Mouse (Mus musculus) heart, postnatal 0 days (tissue): ENCODE results near the gene Olig3. TPM values are rescaled to one million over a fixed set of nuclear protein-coding genes. Genes with fewer than 3 reads are reported as not detected.
A peak's percentile ranks its signal among the peaks of the same experiment; 100 is the strongest.

ENCODE experiments used
- ATAC-seq: fragments of 200-750 bp; cut with Nextera tagmentation; 2 replicates; pipeline ENCODE4 v1.8.0; 2017; ENCODE audit warnings: low read depth, moderate number of reproducible peaks, moderate library complexity; ENCODE audit not compliant: insufficient read depth
- DNase-seq: peaks from one replicate; pipeline ENCODE4 v3.0.0-alpha.2; 2016; ENCODE audit warnings: low spot score
- H3K27ac ChIP-seq: fragments of 300-500 bp; sonication (generic); 2 replicates; pipeline ENCODE4 v1.5.1; 2014; ENCODE audit warnings: low read depth, mild to moderate bottlenecking
- H3K27me3 ChIP-seq: fragments of 300-500 bp; sonication (generic); 2 replicates; pipeline ENCODE4 v1.6.1; 2014; ENCODE audit warnings: low read length, mixed read lengths; ENCODE audit not compliant: control insufficient read depth, insufficient read depth
- H3K36me3 ChIP-seq: fragments of 300-500 bp; sonication (generic); replicated peaks from 2 replicates; pipeline ENCODE4 v1.6.1; 2014; ENCODE audit warnings: low read length, mixed read lengths; ENCODE audit not compliant: control insufficient read depth, insufficient read depth
- H3K4me1 ChIP-seq: fragments of 300-500 bp; sonication (generic); 2 replicates; pipeline ENCODE4 v1.6.1; 2014; ENCODE audit warnings: antibody characterized with exemption; ENCODE audit not compliant: control insufficient read depth, insufficient read depth
- H3K4me2 ChIP-seq: fragments of 300-500 bp; sonication (generic); 2 replicates; pipeline ENCODE4 v1.6.1; 2014; ENCODE audit warnings: low read depth, mild to moderate bottlenecking, low read length, moderate library complexity
- H3K4me3 ChIP-seq: fragments of 300-500 bp; sonication (generic); 2 replicates; pipeline ENCODE4 v1.5.1; 2014; ENCODE audit warnings: low read depth, low read length
- H3K9ac ChIP-seq: fragments of 300-500 bp; sonication (generic); replicated peaks from 2 replicates; pipeline ENCODE4 v1.6.1; 2014; ENCODE audit warnings: low read depth, low read length, mixed read lengths
- H3K9me3 ChIP-seq: fragments of 300-500 bp; sonication (generic); replicated peaks from 2 replicates; pipeline ENCODE4 v1.6.1; 2016; ENCODE audit warnings: low read length; ENCODE audit not compliant: control insufficient read depth
- CTCF ChIP-seq: IDR thresholded peaks from 2 replicates; pipeline ENCODE4 v1.5.1; 2016; ENCODE audit warnings: antibody characterized with exemption, control low read depth, low read depth
- EP300 ChIP-seq: IDR thresholded peaks from 2 replicates; pipeline ENCODE4 v1.6.1; 2016; ENCODE audit warnings: antibody characterized with exemption, low read depth
- WGBS: fragments of 180-500 bp; shearing (Covaris S2); extraction: QIAGEN DNeasy Blood & Tissue Kit; methylation state at CpG from one replicate; pipeline ENCODE4 v1.1.7; 2014; 5-methylcytosine and 5-hydroxymethylcytosine counted together
- polyA plus RNA-seq: library from polyadenylated mRNA; unstranded; fragments of >200 nt; fragmentation: Nextera tagmentation; extraction: Ambion mirVana; gene quantifications from 2 replicates; pipeline ENCODE4 v1.2.1, GENCODE M21; 2015
- total RNA-seq: library from RNA; depleted of rRNA; stranded (reverse); fragments of >200 nt; gene quantifications from 2 replicates; pipeline ENCODE4 v1.2.3, GENCODE M21; 2014; ENCODE audit warnings: low replicate concordance

Gene Olig3
- total and polyA plus RNA-seq, 2 experiments from 2014 or later = not detected

DNA sequence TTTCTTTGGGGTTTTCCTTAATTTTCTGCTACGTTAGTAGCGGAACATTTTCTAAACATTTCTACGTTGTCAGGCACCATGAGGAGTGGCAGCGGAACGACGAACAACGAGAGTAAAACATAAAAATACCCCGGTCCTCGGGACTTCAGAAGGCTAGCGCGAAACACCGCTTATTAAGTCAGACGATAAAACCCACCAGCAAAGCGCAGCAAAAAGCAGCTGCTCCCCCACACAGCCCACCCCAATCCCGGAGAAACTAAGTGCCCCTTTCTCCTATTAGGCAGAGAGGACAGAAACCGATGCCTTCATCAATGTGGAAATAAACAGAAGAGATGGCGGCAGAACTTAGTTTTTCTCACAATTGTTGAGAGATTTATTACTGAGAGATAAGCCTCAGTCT is 6.5 kb downstream of the Olig3 start:
- Histone ChIP-seq H3K36me3 (no peaks in the 10 kb centered on the region), H3K9ac (no peak overlapping the region), H3K27me3 (peaks cover 62% of the 10 kb centered on the region), H3K27ac (no peak overlapping the region), H3K4me2 (peak overlapping the region; percentile 46), H3K4me3 (peak overlapping the region; percentile 29), H3K4me1 (no peaks in the 10 kb centered on the region), H3K9me3 (no peaks in the 10 kb centered on the region)
- no peak for ATAC-seq
- DNase-seq = no peak
- no peak for TF ChIP-seq EP300
- no peak for TF ChIP-seq CTCF
- 4% methylated on average over 17 of the region's 17 CpGs for WGBS

DNA sequence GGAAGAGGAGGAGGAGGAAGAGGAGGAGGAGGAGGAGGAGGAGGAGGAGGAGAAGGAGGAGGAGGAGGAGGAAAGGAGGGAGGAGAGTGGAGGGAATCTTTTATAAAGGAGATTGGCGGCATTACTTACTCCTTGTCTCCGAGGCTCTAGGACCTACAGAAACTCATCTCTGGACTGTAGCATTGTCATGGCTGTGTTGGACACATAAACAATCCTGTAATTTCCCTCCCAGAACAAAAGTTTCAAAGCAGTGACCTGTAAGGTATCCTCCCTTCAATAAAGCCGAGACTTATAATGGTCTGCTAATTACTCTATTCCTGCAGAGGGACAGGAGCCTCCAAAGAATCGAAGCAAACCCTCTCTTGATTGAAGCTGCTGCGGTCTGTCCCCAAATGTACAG is 7.0 kb downstream of the Olig3 start:
- Histone ChIP-seq H3K36me3 (no peaks in the 10 kb centered on the region), H3K9me3 (no peaks in the 10 kb centered on the region), H3K27me3 (peaks cover 57% of the 10 kb centered on the region), H3K9ac (no peak overlapping the region), H3K4me3 (no peak overlapping the region), H3K27ac (no peak overlapping the region), H3K4me2 (no peak overlapping the region), H3K4me1 (no peaks in the 10 kb centered on the region)
- ATAC-seq (no peak), DNase-seq (no peak)
- 18% methylated on average over 5 of the region's 5 CpGs for WGBS
- TF ChIP-seq EP300 (no peak), CTCF (no peak)

DNA sequence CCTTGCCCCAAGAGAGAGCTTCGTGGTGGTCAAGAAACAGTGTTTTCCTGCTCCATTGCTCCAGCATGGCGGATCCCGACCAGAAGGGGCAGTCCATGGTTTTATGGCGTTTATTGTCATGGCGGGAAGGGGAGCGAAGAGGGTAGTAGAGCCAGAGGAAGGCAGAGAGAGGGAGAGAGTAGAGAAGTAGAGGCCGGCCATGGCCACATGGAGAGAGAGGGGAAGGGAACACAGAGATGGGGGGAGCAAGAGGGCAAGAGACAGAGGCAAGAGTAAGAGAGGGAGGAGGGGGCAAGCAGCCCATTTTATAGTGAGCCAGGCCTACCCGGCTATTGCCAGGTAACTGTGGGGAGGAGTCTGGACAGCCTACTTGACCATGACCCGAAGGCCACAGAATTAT is 12.8 kb downstream of the Olig3 start:
- no peak for TF ChIP-seq CTCF
- no peak for TF ChIP-seq EP300
- ATAC-seq (no peak), DNase-seq (no peak)
- Histone ChIP-seq H3K27me3 (peaks cover 10% of the 10 kb centered on the region), H3K27ac (no peak overlapping the region), H3K9me3 (no peaks in the 10 kb centered on the region), H3K9ac (no peak overlapping the region), H3K4me3 (no peak overlapping the region), H3K36me3 (no peaks in the 10 kb centered on the region), H3K4me2 (no peak overlapping the region), H3K4me1 (no peaks in the 10 kb centered on the region)
- 85% methylated on average over 9 of the region's 9 CpGs for WGBS

DNA sequence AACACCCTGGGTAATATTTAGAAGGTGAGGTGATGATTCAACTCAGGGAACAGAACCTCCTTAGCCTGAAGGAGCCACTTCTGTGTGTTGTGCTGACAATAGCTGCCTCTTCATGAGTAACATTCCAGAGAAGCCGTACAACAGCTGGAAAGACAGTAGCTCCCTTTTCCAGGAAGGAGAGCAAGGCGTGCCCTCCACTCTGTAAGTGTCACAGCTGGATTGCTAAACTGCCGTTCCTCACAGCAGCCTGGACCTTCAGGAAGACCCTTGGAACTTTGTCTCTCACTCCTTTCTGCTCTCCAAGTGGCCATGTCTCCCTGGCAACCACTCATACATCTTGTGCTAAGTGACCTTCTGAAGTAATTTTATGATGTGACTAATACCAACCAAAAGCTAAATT is 13.8 kb downstream of the Olig3 start:
- DNase-seq (no peak), ATAC-seq (no peak)
- no peak overlapping the region for H3K4me2 ChIP-seq
- 0 out of 2 replicates have a peak, but pooled peaks cover 3% of the 10 kb centered on the region for H3K27me3 ChIP-seq
- no peak overlapping the region for H3K4me3 ChIP-seq
- no peaks in the 10 kb centered on the region for H3K36me3 ChIP-seq
- no peaks in the 10 kb centered on the region for H3K9me3 ChIP-seq
- H3K4me1 ChIP-seq = no peaks in the 10 kb centered on the region
- 43% methylated on average over 3 of the region's 3 CpGs for WGBS
- H3K27ac ChIP-seq = no peak overlapping the region
- H3K9ac ChIP-seq = no peak overlapping the region
- TF ChIP-seq EP300 = no peak
- TF ChIP-seq CTCF = no peak

DNA sequence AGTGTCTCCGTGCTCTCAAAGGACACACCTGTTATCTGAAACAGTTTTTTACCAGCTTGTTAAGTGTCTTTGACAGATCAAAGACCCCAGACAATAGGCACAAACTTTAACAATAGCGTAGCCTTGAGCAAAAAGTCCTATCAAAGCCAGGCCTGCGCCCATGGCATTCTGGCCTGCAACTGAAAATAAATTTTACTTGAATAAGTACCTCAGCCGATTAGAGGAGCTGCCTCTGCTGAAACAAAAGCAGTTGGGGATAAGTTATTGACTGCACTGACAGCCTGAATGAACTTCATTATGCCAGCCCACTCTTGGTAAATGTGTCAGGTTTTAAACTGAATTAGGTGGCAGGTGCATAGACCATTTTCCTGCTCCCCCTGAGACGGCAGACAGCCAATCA is 15.9 kb downstream of the Olig3 start:
- DNase-seq (no peak), ATAC-seq (no peak)
- no peak for TF ChIP-seq EP300
- TF ChIP-seq CTCF = no peak
- 55% methylated on average over 5 of the region's 5 CpGs for WGBS
- no peaks in the 10 kb centered on the region for H3K4me1 ChIP-seq
- H3K9ac ChIP-seq = no peak overlapping the region
- H3K4me2 ChIP-seq = no peak overlapping the region
- H3K9me3 ChIP-seq = no peaks in the 10 kb centered on the region
- H3K27ac ChIP-seq = no peak overlapping the region
- no peak overlapping the region for H3K4me3 ChIP-seq
- H3K36me3 ChIP-seq = no peaks in the 10 kb centered on the region
- H3K27me3 ChIP-seq = no peaks in the 10 kb centered on the region

DNA sequence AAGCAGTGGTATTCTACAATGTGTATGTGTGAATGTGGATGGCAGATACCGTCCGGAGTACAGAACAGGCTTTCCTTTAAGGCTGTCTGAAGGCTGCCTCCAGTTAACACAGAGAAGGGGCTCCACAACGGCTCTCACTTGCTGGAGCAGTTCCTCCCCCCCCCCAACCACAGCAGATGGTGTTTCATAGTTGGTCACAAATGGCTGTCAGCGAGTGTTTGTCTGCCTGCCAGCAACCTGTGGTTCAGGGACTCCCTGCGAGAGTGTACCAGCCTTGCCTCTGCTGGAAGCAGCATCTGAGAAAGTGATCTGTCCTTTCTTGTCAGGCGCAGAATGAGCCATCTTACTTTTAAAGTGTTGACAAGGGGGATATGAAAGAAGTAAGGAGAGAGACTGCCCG is 17.5 kb downstream of the Olig3 start:
- H3K9me3 ChIP-seq = no peaks in the 10 kb centered on the region
- no peak overlapping the region for H3K4me3 ChIP-seq
- H3K4me1 ChIP-seq = no peaks in the 10 kb centered on the region
- no peaks in the 10 kb centered on the region for H3K27me3 ChIP-seq
- H3K36me3 ChIP-seq = no peaks in the 10 kb centered on the region
- ATAC-seq (no peak), DNase-seq (no peak)
- 49% methylated on average over 7 of the region's 7 CpGs for WGBS
- no peak overlapping the region for H3K4me2 ChIP-seq
- H3K9ac ChIP-seq = no peak overlapping the region
- TF ChIP-seq EP300 (no peak), CTCF (no peak)
- H3K27ac ChIP-seq = no peak overlapping the region
